Mouse (Mus musculus) thymus, adult 2 months (tissue): ENCODE results near the gene H2-Ab1. TPM values are rescaled to one million over a fixed set of nuclear protein-coding genes. Genes with fewer than 3 reads are reported as not detected.
"Not testable (repeated sequence)": the region's sequence is repeated elsewhere in the genome, so short reads cannot be mapped to it uniquely, and the experiment has no call there.

Source experiments
- DNase-seq: peaks from one replicate; pipeline ENCODE4 v3.0.0; 2021
- H3K27ac ChIP-seq: fragments of 200-500 bp; 2 replicates; pipeline ENCODE4 v1.5.1; 2012; ENCODE audit warnings: low read length, control low read depth; ENCODE audit not compliant: control insufficient read depth, insufficient read depth
- H3K27me3 ChIP-seq: fragments of 200-500 bp; 2 replicates; pipeline ENCODE4 v1.6.1; 2012; ENCODE audit warnings: mild to moderate bottlenecking, low read length, moderate library complexity, mixed read lengths; ENCODE audit not compliant: control insufficient read depth, insufficient read depth
- H3K36me3 ChIP-seq: fragments of 200-500 bp; 2 replicates; pipeline ENCODE4 v1.6.1; 2012; ENCODE audit warnings: mild to moderate bottlenecking, low read length, moderate library complexity; ENCODE audit not compliant: control insufficient read depth, insufficient read depth
- H3K4me1 ChIP-seq: fragments of 200-500 bp; replicated peaks from 2 replicates; pipeline ENCODE4 v1.6.1; 2012; ENCODE audit warnings: low read length; ENCODE audit not compliant: control insufficient read depth, insufficient read depth
- H3K4me3 ChIP-seq: fragments of 200-500 bp; 2 replicates; pipeline ENCODE4 v1.5.1; 2012; ENCODE audit warnings: mild to moderate bottlenecking, low read length, control low read depth, moderate library complexity; ENCODE audit not compliant: control insufficient read depth, insufficient read depth
- CTCF ChIP-seq: fragments of 200-500 bp; IDR thresholded peaks from 2 replicates; pipeline ENCODE4 v1.5.1; 2012; ENCODE audit warnings: mild to moderate bottlenecking, control low read depth, low read length, moderate library complexity, borderline replicate concordance; ENCODE audit not compliant: control insufficient read depth, poor library complexity, insufficient read depth; ENCODE audit errors: extremely low read depth
- POLR2A ChIP-seq: fragments of 200-500 bp; IDR thresholded peaks from 2 replicates; pipeline ENCODE4 v1.6.1; 2012; ENCODE audit warnings: mild to moderate bottlenecking, low read length, control low read depth, moderate library complexity; ENCODE audit not compliant: control insufficient read depth, poor library complexity, insufficient read depth; ENCODE audit errors: extremely low read depth
- WGBS: fragments of 180-500 bp; shearing (Covaris S2); methylation state at CpG from one replicate; pipeline ENCODE4 v1.1.7; 2018; 5-methylcytosine and 5-hydroxymethylcytosine counted together
- polyA plus RNA-seq: library from polyadenylated mRNA; depleted of rRNA; stranded (reverse); fragments of >200 nt; gene quantifications from 2 replicates; pipeline ENCODE4 v1.2.3, GENCODE M21; 2012

Gene H2-Ab1
- polyA plus RNA-seq, 1 experiment, result 4,004 TPM

DNA sequence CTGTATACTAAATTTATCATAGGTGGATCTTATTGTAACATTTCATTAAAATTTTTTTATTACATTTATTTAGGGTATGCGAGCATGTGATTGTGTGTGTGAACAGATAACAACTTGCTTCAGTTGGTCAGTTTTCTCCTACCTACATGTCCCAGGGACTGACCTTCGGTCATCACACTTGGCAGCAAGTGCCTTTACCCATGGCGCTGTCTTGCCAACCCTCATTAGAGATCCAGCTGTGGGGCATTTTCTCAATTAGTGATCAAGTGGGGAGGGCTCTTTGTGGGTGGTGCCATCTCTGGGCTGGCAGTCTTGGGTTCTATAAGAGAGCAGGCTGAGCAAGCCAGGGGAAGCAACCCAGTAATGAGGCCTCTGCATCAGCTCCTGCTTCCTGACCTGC is 32.7 kb upstream of the H2-Ab1 start:
- H3K36me3 ChIP-seq, result no peaks in the 10 kb centered on the region
- no peaks in the 10 kb centered on the region for H3K4me1 ChIP-seq
- DNase-seq, result no peak
- H3K27ac ChIP-seq, result no peak overlapping the region
- H3K4me3 ChIP-seq, result no peak overlapping the region
- over 99% methylated on average over 3 of the region's 3 CpGs for WGBS
- no peaks in the 10 kb centered on the region for H3K27me3 ChIP-seq
- no peak for TF ChIP-seq CTCF
- TF ChIP-seq POLR2A, result no peak

GRCm38 (mm10) chr17:34225426-34225825 is 32.1 kb upstream of the H2-Ab1 start:
- no peak overlapping the region for H3K4me3 ChIP-seq
- no peak for DNase-seq
- H3K36me3 ChIP-seq, result no peaks in the 10 kb centered on the region
- TF ChIP-seq CTCF (no peak), POLR2A (no peak)
- WGBS, result 97% methylated on average over 8 of the region's 8 CpGs
- H3K27me3 ChIP-seq, result no peaks in the 10 kb centered on the region
- no peak overlapping the region for H3K27ac ChIP-seq
- H3K4me1 ChIP-seq, result no peaks in the 10 kb centered on the region

- H3K36me3 ChIP-seq, H3K27me3 ChIP-seq, H3K27ac ChIP-seq, DNase-seq, H3K4me3 ChIP-seq, H3K4me1 ChIP-seq: not testable (repeated sequence)
- WGBS, result 99% methylated on average over 16 of the region's 23 CpGs
These were observed 31.6 kb upstream of the H2-Ab1 start for GRCm38 (mm10) chr17:34225911-34226310.

DNA sequence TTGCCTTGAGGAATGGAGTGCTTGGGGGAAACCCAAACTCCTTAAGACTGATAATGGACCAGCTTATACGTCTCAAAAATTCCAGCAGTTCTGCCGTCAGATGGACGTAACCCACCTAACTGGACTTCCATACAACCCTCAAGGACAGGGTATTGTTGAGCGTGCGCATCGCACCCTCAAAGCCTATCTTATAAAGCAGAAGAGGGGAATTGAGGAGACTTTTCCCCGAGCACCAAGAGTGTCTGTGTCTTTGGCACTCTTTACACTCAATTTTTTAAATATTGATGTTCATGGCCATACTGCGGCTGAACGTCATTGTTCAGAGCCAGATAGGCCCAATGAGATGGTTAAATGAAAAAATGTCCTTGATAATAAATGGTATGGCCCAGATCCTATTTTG is 26.5 kb upstream of the H2-Ab1 start:
- not testable (repeated sequence) for H3K4me1 ChIP-seq, H3K27me3 ChIP-seq, H3K36me3 ChIP-seq, H3K4me3 ChIP-seq, H3K27ac ChIP-seq, DNase-seq
- 97% methylated on average over 9 of the region's 9 CpGs for WGBS

- DNase-seq, H3K4me1 ChIP-seq, H3K27ac ChIP-seq, H3K36me3 ChIP-seq, H3K27me3 ChIP-seq, H3K4me3 ChIP-seq: not testable (repeated sequence)
- 98% methylated on average over 7 of the region's 7 CpGs for WGBS
These were observed 25.5 kb upstream of the H2-Ab1 start for GRCm38 (mm10) chr17:34232021-34232420.

- Histone ChIP-seq H3K4me1 (peaks cover 11% of the 10 kb centered on the region), H3K27me3 (no peaks in the 10 kb centered on the region), H3K36me3 (no peaks in the 10 kb centered on the region), H3K27ac (no peak overlapping the region), H3K4me3 (no peak overlapping the region)
- TF ChIP-seq POLR2A (no peak), CTCF (peak; percentile 82; the same call in 1 of the 2 replicates)
- under 1% methylated on average over 9 of the region's 9 CpGs for WGBS
- DNase-seq, result peak; percentile 88
These were observed 22.6 kb upstream of the H2-Ab1 start for GRCm38 (mm10) chr17:34234926-34235325.

DNA sequence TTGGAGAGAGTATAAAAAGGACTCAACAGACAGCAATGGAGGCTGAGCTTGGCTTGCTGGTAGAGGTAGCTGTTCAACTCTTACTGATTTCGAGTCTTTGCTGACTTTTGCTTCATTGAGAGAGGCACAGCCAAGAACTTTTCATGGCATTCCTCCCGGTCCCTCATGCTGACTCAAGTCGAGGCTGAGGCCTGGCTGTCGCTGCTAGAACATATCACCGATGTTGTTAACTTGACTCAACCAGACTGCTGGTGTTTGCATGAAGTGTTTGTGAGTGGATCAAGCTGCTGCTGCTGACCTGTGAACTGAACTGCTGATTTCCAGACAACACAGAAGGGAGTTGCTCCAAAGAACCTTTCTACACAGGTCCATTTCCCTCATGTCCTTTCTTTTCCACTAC is 20.8 kb upstream of the H2-Ab1 start:
- H3K4me1 ChIP-seq, result peaks cover 15% of the 10 kb centered on the region
- TF ChIP-seq CTCF, result no peak
- DNase-seq, result no peak
- no peaks in the 10 kb centered on the region for H3K36me3 ChIP-seq
- no peak overlapping the region for H3K4me3 ChIP-seq
- no peaks in the 10 kb centered on the region for H3K27me3 ChIP-seq
- no peak overlapping the region for H3K27ac ChIP-seq
- whole genome bisulfite sequencing, result 98% methylated on average over 5 of the region's 5 CpGs
